Mouse (Mus musculus): ENCODE measurements around the gene Epor. TPM values are rescaled to one million over a fixed set of nuclear protein-coding genes. Genes with fewer than 3 reads are reported as not detected.

Gene Epor
- total and polyA plus RNA-seq, 3 experiments = 192 to 440 TPM; not detected in 1

DNA sequence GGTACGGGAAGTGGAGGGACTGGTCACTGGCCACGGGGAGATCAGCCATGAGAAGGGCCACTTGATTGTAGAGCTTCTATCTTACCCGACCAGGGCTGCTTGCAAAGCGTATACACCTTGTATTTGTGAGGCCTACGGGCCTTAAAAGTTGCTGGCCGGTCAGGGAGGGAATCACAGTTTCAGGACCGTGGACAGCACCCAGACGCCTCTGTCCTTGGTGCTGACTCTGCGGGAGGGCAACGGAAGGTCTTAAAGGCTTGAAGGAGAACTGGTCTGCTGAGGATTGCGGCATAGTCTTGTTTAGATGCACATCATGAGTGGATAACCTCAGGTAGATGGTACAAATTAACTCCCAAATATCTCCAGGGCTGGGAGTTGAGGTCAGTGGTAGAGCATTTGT, 13.0 kb downstream of the Epor start:
- TF ChIP-seq KAT2A (conservative IDR thresholded peaks at IDR 0.05; ENCODE audit: low read depth, low read length) (no peak), E2F4 (IDR thresholded peaks at IDR 0.05; ENCODE audit: borderline replicate concordance, low read depth, low read length) (no peak), NELFE (IDR thresholded peaks at IDR 0.05; ENCODE audit: low read depth, low read length) (no peak), MEF2A (IDR thresholded peaks at IDR 0.05; ENCODE audit: extremely low read depth, insufficient replicate concordance, low read depth, low read length, poor library complexity, severe bottlenecking) (no peak), USF1 (IDR thresholded peaks at IDR 0.05; ENCODE audit: low read depth, low read length) (no peak), CTCF (IDR thresholded peaks at IDR 0.05 in 2 of 3, conservative IDR thresholded peaks at IDR 0.05 in 1 of 3; ENCODE audit: control insufficient read depth in 1 of 3, insufficient read depth in 1 of 3, low read depth in 2 of 3, low read length in 3 of 3, poor library complexity in 1 of 3, severe bottlenecking in 1 of 3) (peak in 1 of 3 experiments; percentile 58; a peak in 2 of 6 replicates), MAX (IDR thresholded peaks at IDR 0.05; ENCODE audit: low read length) (no peak), ETS1 (IDR thresholded peaks at IDR 0.05; ENCODE audit: low read depth, low read length) (no peak), CHD2 (IDR thresholded peaks at IDR 0.05; ENCODE audit: low read length) (no peak), MAFK (IDR thresholded peaks at IDR 0.05; ENCODE audit: borderline replicate concordance, low read depth, low read length) (no peak), MYB (IDR thresholded peaks at IDR 0.05; ENCODE audit: low read depth, low read length) (no peak), ELF1 (IDR thresholded peaks at IDR 0.05; ENCODE audit: low read depth, low read length) (no peak), ZMIZ1 (IDR thresholded peaks at IDR 0.05; ENCODE audit: low read depth, low read length) (no peak), TBP (IDR thresholded peaks at IDR 0.05; ENCODE audit: low read depth, low read length) (peak; percentile 67; the same call in 1 of the 2 replicates), NRF1 (IDR thresholded peaks at IDR 0.05; ENCODE audit: insufficient read depth, low read depth, low read length, poor library complexity, severe bottlenecking) (no peak), POLR2AphosphoS2 (IDR thresholded peaks at IDR 0.05; ENCODE audit: low read length) (no peak), TAL1 (IDR thresholded peaks at IDR 0.05; ENCODE audit: low read length) (no peak)
- DNase-seq (ENCODE audit: low read depth, low spot score) = peak; percentile 94
- peaks cover 5 to 20% of the 10 kb centered on the region in 2 experiments for H3K4me1 ChIP-seq (ENCODE audit: control insufficient read depth in 1 of 2, insufficient read depth in 2 of 2, low read length in 2 of 2)

DNA sequence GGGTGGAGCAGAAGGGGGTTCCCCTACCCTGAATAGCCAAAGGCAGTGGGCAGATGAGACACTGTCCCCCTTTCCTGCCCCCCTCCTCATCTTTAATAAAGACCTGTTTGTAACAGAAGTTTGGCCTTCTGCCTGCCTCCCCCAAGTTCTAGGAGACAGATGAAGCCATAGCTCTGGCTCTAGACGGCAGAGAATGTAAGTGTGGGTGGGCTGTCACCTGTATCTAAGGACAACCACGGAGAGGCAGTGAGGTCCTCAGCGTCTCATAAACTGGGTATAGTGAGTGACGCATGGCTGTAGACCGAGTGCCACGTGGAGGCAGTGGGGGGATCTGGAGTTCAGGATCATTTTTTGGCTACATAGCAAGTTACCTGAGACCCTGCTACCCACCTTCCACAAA, 14.5 kb downstream of the Epor start:
- TF ChIP-seq MXI1 (IDR thresholded peaks at IDR 0.05; ENCODE audit: low read depth, low read length) = no peak
- TF ChIP-seq ZKSCAN1 (IDR thresholded peaks at IDR 0.05; ENCODE audit: low read depth, low read length) = no peak
- no peak for TF ChIP-seq NELFE (IDR thresholded peaks at IDR 0.05; ENCODE audit: low read depth, low read length)
- TF ChIP-seq NRF1 (IDR thresholded peaks at IDR 0.05; ENCODE audit: insufficient read depth, low read depth, low read length, poor library complexity, severe bottlenecking) = no peak
- TF ChIP-seq TAL1 (IDR thresholded peaks at IDR 0.05; ENCODE audit: low read length) = no peak
- TF ChIP-seq TBP (IDR thresholded peaks at IDR 0.05; ENCODE audit: low read depth, low read length) = no peak
- TF ChIP-seq ZMIZ1 (IDR thresholded peaks at IDR 0.05; ENCODE audit: low read depth, low read length) = no peak
- no peak for TF ChIP-seq CTCF (IDR thresholded peaks at IDR 0.05 in 2 of 3, conservative IDR thresholded peaks at IDR 0.05 in 1 of 3; ENCODE audit: control insufficient read depth in 1 of 3, insufficient read depth in 1 of 3, low read depth in 2 of 3, low read length in 3 of 3, poor library complexity in 1 of 3, severe bottlenecking in 1 of 3)
- TF ChIP-seq MAX (IDR thresholded peaks at IDR 0.05; ENCODE audit: low read length) = no peak
- no peak for TF ChIP-seq KAT2A (conservative IDR thresholded peaks at IDR 0.05; ENCODE audit: low read depth, low read length)
- no peak for TF ChIP-seq TCF12 (IDR thresholded peaks at IDR 0.05; ENCODE audit: low read depth, low read length)

More for the DNA sequence above, 13.0 kb downstream of the Epor start:
- Histone ChIP-seq H3K36me3 (ENCODE audit: control insufficient read depth in 1 of 2, insufficient read depth in 2 of 2, low read length in 2 of 2) (peaks cover 0 to 12% of the 10 kb centered on the region in 2 experiments; a peak in 2 of 4 replicates), H3K9me3 (replicated peaks; ENCODE audit: insufficient read depth, low read length) (no peaks in the 10 kb centered on the region), H3K27me3 (ENCODE audit: control insufficient read depth in 1 of 2, insufficient read depth in 2 of 2, low read length in 2 of 2) (no peaks in the 10 kb centered on the region), H3K79me2 (ENCODE audit: control insufficient read depth, insufficient read depth, low read length, poor library complexity) (peaks cover 1% of the 10 kb centered on the region; the same call in 1 of the 2 replicates), H3K9ac (ENCODE audit: control insufficient read depth, low read depth, low read length, poor library complexity, severe bottlenecking) (no peak overlapping the region), H3K27ac (ENCODE audit: control insufficient read depth, low read depth, low read length) (no peak overlapping the region), H3K4me3 (ENCODE audit: control insufficient read depth in 1 of 2, insufficient read depth in 1 of 2, low read depth in 2 of 2, low read length in 2 of 2) (no peak overlapping the region)

More for the DNA sequence above, 14.5 kb downstream of the Epor start:
- H3K79me2 ChIP-seq (ENCODE audit: control insufficient read depth, insufficient read depth, low read length, poor library complexity) = no peaks in the 10 kb centered on the region
- H3K27me3 ChIP-seq (ENCODE audit: control insufficient read depth in 1 of 2, insufficient read depth in 2 of 2, low read length in 2 of 2) = no peaks in the 10 kb centered on the region
- no peak overlapping the region for H3K9ac ChIP-seq (ENCODE audit: control insufficient read depth, low read depth, low read length, poor library complexity, severe bottlenecking)
- H3K36me3 ChIP-seq (ENCODE audit: control insufficient read depth in 1 of 2, insufficient read depth in 2 of 2, low read length in 2 of 2) = peaks cover 0 to 6% of the 10 kb centered on the region in 2 experiments; a peak in 2 of 4 replicates
- H3K9me3 ChIP-seq (replicated peaks; ENCODE audit: insufficient read depth, low read length) = no peaks in the 10 kb centered on the region
- no peak overlapping the region for H3K27ac ChIP-seq (ENCODE audit: control insufficient read depth, low read depth, low read length)
- H3K4me3 ChIP-seq (ENCODE audit: control insufficient read depth in 1 of 2, insufficient read depth in 1 of 2, low read depth in 2 of 2, low read length in 2 of 2) = no peak overlapping the region
- peaks cover 0 to 13% of the 10 kb centered on the region in 2 experiments; a peak in 2 of 4 replicates for H3K4me1 ChIP-seq (ENCODE audit: control insufficient read depth in 1 of 2, insufficient read depth in 2 of 2, low read length in 2 of 2)
- DNase-seq (ENCODE audit: low read depth, low spot score) = no peak
